In genomic region chr3:68954487-68954886, GRCm38 (mm10) we compare ENCODE assay signal across 9 mouse cellular contexts. TPM values are rescaled to one million over a fixed set of nuclear protein-coding genes. Genes with fewer than 3 reads are reported as not detected.
DNase-seq lines count a peak whose midpoint lies in the region; ATAC-seq and TF ChIP-seq lines count a peak whose summit lies in the region.
"Had no signal": no experiment of that assay in that cellular context is flagged by ENCODE, and none has a peak within 500 bp of the region (broad histone marks: within the 10 kb centered on the region; RNA-seq: fewer than 3 reads in every experiment).

No protein-coding gene starts in this region.

- TF ChIP-seq POLR2A in brain, embryonic 14.5 days (IDR thresholded peaks at IDR 0.05; ENCODE audit: borderline replicate concordance, extremely low read depth, insufficient read depth, insufficient read length, poor library complexity, severe bottlenecking): no peak
- no peak for TF ChIP-seq POLR2A in thymus, adult 2 months (IDR thresholded peaks at IDR 0.05; ENCODE audit: control insufficient read depth, extremely low read depth, insufficient read depth, low read length, poor library complexity)

- no peak for ATAC-seq in hindbrain, embryonic 11.5 days (ENCODE audit: low FRiP score)
- ATAC-seq in hindbrain, embryonic 13.5 days (ENCODE audit: low FRiP score): no peak

- no peak overlapping the region for H3K27ac ChIP-seq in hindbrain, embryonic 11.5 days (ENCODE audit: low read depth, low read length)
- H3K27ac ChIP-seq in hindbrain, embryonic 13.5 days: no peak overlapping the region
- no peak overlapping the region for H3K27ac ChIP-seq in thymus, adult 2 months (ENCODE audit: control insufficient read depth, insufficient read depth, low read length)
- H3K27ac ChIP-seq: neural tube, embryonic 12.5 days had no signal

- no peaks in the 10 kb centered on the region for H3K9me3 ChIP-seq in hindbrain, embryonic 11.5 days (ENCODE audit: control insufficient read depth, low read length)
- H3K9me3 ChIP-seq in hindbrain, embryonic 13.5 days: no peaks in the 10 kb centered on the region
- H3K9me3 ChIP-seq: neural tube, embryonic 12.5 days had no signal

- peak; percentile 50; the same call in 1 of the 2 replicates for TF ChIP-seq CTCF in brain, embryonic 14.5 days (IDR thresholded peaks at IDR 0.05; ENCODE audit: borderline replicate concordance, extremely low read depth, insufficient read depth, insufficient read length)
- TF ChIP-seq CTCF in thymus, adult 2 months (IDR thresholded peaks at IDR 0.05; ENCODE audit: borderline replicate concordance, control insufficient read depth, extremely low read depth, insufficient read depth, low read length, poor library complexity): no peak

- no peak overlapping the region for H3K4me3 ChIP-seq in hindbrain, embryonic 11.5 days (ENCODE audit: low read depth, low read length)
- no peak overlapping the region for H3K4me3 ChIP-seq in hindbrain, embryonic 13.5 days
- H3K4me3 ChIP-seq in thymus, adult 2 months (ENCODE audit: control insufficient read depth, insufficient read depth, low read length): no peak overlapping the region
- H3K4me3 ChIP-seq: neural tube, embryonic 12.5 days had no signal

- no peak overlapping the region for H3K4me2 ChIP-seq in hindbrain, embryonic 11.5 days (replicated peaks; ENCODE audit: low read depth, low read length)
- no peak overlapping the region for H3K4me2 ChIP-seq in hindbrain, embryonic 13.5 days
- H3K4me2 ChIP-seq: neural tube, embryonic 12.5 days had no signal

- H3K27me3 ChIP-seq in hindbrain, embryonic 11.5 days (ENCODE audit: control insufficient read depth, insufficient read depth, low read length): no peaks in the 10 kb centered on the region
- no peaks in the 10 kb centered on the region for H3K27me3 ChIP-seq in hindbrain, embryonic 13.5 days
- no peaks in the 10 kb centered on the region for H3K27me3 ChIP-seq in thymus, adult 2 months (ENCODE audit: control insufficient read depth, insufficient read depth, low read length)
- H3K27me3 ChIP-seq: neural tube, embryonic 12.5 days had no signal

- 78% methylated on average over 6 of the region's 6 CpGs for WGBS in hindbrain, embryonic 11.5 days
- 67% methylated on average over 6 of the region's 6 CpGs for WGBS in hindbrain, embryonic 13.5 days
- 53% methylated on average over 6 of the region's 6 CpGs for WGBS in thymus, adult 2 months

- no peak overlapping the region for H3K9ac ChIP-seq in hindbrain, embryonic 11.5 days (ENCODE audit: low read depth, low read length)
- H3K9ac ChIP-seq in hindbrain, embryonic 13.5 days: no peak overlapping the region
- H3K9ac ChIP-seq: neural tube, embryonic 12.5 days had no signal

- no peaks in the 10 kb centered on the region for H3K4me1 ChIP-seq in hindbrain, embryonic 11.5 days (replicated peaks; ENCODE audit: control insufficient read depth, insufficient read depth, low read length)
- H3K4me1 ChIP-seq in hindbrain, embryonic 13.5 days (replicated peaks): no peaks in the 10 kb centered on the region
- peaks cover 9% of the 10 kb centered on the region for H3K4me1 ChIP-seq in thymus, adult 2 months (replicated peaks; ENCODE audit: control insufficient read depth, insufficient read depth, low read length)
- H3K4me1 ChIP-seq: neural tube, embryonic 12.5 days had no signal

- H3K36me3 ChIP-seq in hindbrain, embryonic 11.5 days (ENCODE audit: control insufficient read depth, insufficient read depth, low read length): no peaks in the 10 kb centered on the region
- H3K36me3 ChIP-seq in hindbrain, embryonic 13.5 days: no peaks in the 10 kb centered on the region
- H3K36me3 ChIP-seq in thymus, adult 2 months (ENCODE audit: control insufficient read depth, insufficient read depth, low read length): peaks cover 7% of the 10 kb centered on the region

- DNase-seq in hindbrain, embryonic 11.5 days (ENCODE audit: low spot score): peak; percentile 69
- peak; percentile 18 for DNase-seq in ovary, postnatal 14 days (ENCODE audit: low spot score)
- DNase-seq in ovary, adult 18-20 months (ENCODE audit: low spot score): no peak
- peak; percentile 66 for DNase-seq in brain, embryonic 14.5 days (ENCODE audit: low read depth)
- peak; percentile 51 for DNase-seq in retina, postnatal 1 day
- DNase-seq in thymus, adult 2 months: no peak
- no peak for DNase-seq in spleen, postnatal 14 days (ENCODE audit: low spot score in 2 of 2)

RNA-seq across cellular contexts. Expression of gene Ift80, which starts 49.9 kb away (rescaled TPM):
- 16.8 and 18.3 TPM in 2 replicates for polyA plus RNA-seq in hindbrain, embryonic 11.5 days (2014; fragmentation: Nextera tagmentation; extraction: Ambion mirVana)
- 9.0 and 9.8 TPM in 2 replicates for polyA plus RNA-seq in hindbrain, embryonic 13.5 days (2015; fragmentation: Nextera tagmentation; extraction: Ambion mirVana)
- polyA plus RNA-seq in brain, embryonic 14.5 days (2012; rRNA removed): 11.4 and 12.9 TPM in 2 replicates
- 20.8 and 21.3 TPM in 2 replicates for polyA plus RNA-seq in thymus, adult 2 months (2012; rRNA removed)

RNA-seq across cellular contexts. Expression of gene Smc4, which starts 50.1 kb away (rescaled TPM):
- 179 and 193 TPM in 2 replicates for polyA plus RNA-seq in hindbrain, embryonic 11.5 days (2014; fragmentation: Nextera tagmentation; extraction: Ambion mirVana)
- 54.3 and 59.8 TPM in 2 replicates for polyA plus RNA-seq in hindbrain, embryonic 13.5 days (2015; fragmentation: Nextera tagmentation; extraction: Ambion mirVana)
- polyA plus RNA-seq in brain, embryonic 14.5 days (2012; rRNA removed): 21.2 and 22.0 TPM in 2 replicates
- polyA plus RNA-seq in thymus, adult 2 months (2012; rRNA removed): 40.6 and 69.2 TPM in 2 replicates

Comparison
In these comparisons a context has a peak if more than half of its experiments do, and no peak if none do; other contexts are left out.
1. DNase-seq: peak in hindbrain, embryonic 11.5 days (single experiment), ovary, postnatal 14 days (single experiment), brain, embryonic 14.5 days (single experiment) and retina, postnatal 1 day (single experiment); none in ovary, adult 18-20 months (single experiment), thymus, adult 2 months (single experiment) and spleen, postnatal 14 days (0 of 2).